Mouse (Mus musculus) MEL (cell line): ENCODE data around the gene Scn3b. TPM values are rescaled to one million over a fixed set of nuclear protein-coding genes. Genes with fewer than 3 reads are reported as not detected.

Experiments
- DNase-seq: peaks from one replicate; pipeline ENCODE4 v3.0.0; 2011; ENCODE audit warnings: low read depth, low spot score
- H3K27ac ChIP-seq: 2 replicates; pipeline ENCODE4 v1.5.1; 2012; ENCODE audit warnings: low read depth, mild to moderate bottlenecking, control low read depth, low read length, moderate library complexity; ENCODE audit not compliant: control insufficient read depth
- H3K27me3 ChIP-seq, 2 experiments: fragments of 150-350 bp in 1 of 2; sonication (generic) in 1 of 2; 2 replicates each; pipeline ENCODE4 v1.6.1; 2012; ENCODE audit warnings: low read length in 2 of 2, mild to moderate bottlenecking in 2 of 2, improper control_type of control experiment in 1 of 2, moderate library complexity in 1 of 2; ENCODE audit not compliant: insufficient read depth in 2 of 2, control insufficient read depth in 1 of 2
- H3K36me3 ChIP-seq, 2 experiments: 2 replicates each; pipeline ENCODE4 v1.6.1; 2012 to 2014; ENCODE audit warnings: low read length in 2 of 2, improper control_type of control experiment in 1 of 2, inconsistent platforms in 1 of 2, mild to moderate bottlenecking in 1 of 2; ENCODE audit not compliant: insufficient read depth in 2 of 2, control insufficient read depth in 1 of 2
- H3K4me1 ChIP-seq, 2 experiments: fragments of 150-350 bp in 1 of 2; sonication (generic) in 1 of 2; 2 replicates each; pipeline ENCODE4 v1.6.1; 2012; ENCODE audit warnings: low read length in 2 of 2, improper control_type of control experiment in 1 of 2, mild to moderate bottlenecking in 1 of 2; ENCODE audit not compliant: insufficient read depth in 2 of 2, control insufficient read depth in 1 of 2
- H3K4me3 ChIP-seq, 2 experiments: fragments of 150-350 bp in 1 of 2; sonication (generic) in 1 of 2; 2 replicates each; pipeline ENCODE4 v1.5.1; 2012; ENCODE audit warnings: low read depth in 2 of 2, low read length in 2 of 2, mild to moderate bottlenecking in 2 of 2, moderate library complexity in 2 of 2, control low read depth in 1 of 2, improper control_type of control experiment in 1 of 2; ENCODE audit not compliant: control insufficient read depth in 1 of 2, insufficient read depth in 1 of 2
- H3K79me2 ChIP-seq: 2 replicates; pipeline ENCODE4 v1.6.1; 2012; ENCODE audit warnings: mild to moderate bottlenecking, low read length, moderate library complexity; ENCODE audit not compliant: control insufficient read depth, poor library complexity, insufficient read depth
- H3K9ac ChIP-seq: 2 replicates; pipeline ENCODE4 v1.6.1; 2012; ENCODE audit warnings: low read depth, mild to moderate bottlenecking, control low read depth, low read length, moderate library complexity; ENCODE audit not compliant: control insufficient read depth, poor library complexity, severe bottlenecking
- H3K9me3 ChIP-seq: fragments of 150-350 bp; sonication (generic); replicated peaks from 2 replicates; pipeline ENCODE4 v1.6.1; 2012; ENCODE audit warnings: mild to moderate bottlenecking, low read length, improper control_type of control experiment, moderate library complexity; ENCODE audit not compliant: insufficient read depth
- BHLHE40 ChIP-seq: IDR thresholded peaks from 2 replicates; pipeline ENCODE4 v1.6.1; 2012; ENCODE audit warnings: low read depth, mild to moderate bottlenecking, inconsistent platforms, low read length, improper control_type of control experiment, borderline replicate concordance
- CHD1 ChIP-seq: IDR thresholded peaks from 2 replicates; pipeline ENCODE4 v1.6.1; 2012; ENCODE audit warnings: low read depth, mild to moderate bottlenecking, inconsistent platforms, low read length, improper control_type of control experiment
- CTCF ChIP-seq, 3 experiments: IDR thresholded peaks in 2 of 3; conservative IDR thresholded peaks in 1 of 3; 2 replicates each; pipeline ENCODE4 v1.5.1; 2011 to 2012; ENCODE audit warnings: low read length in 3 of 3, low read depth in 2 of 3, mild to moderate bottlenecking in 2 of 3, improper control_type of control experiment in 1 of 3, inconsistent platforms in 1 of 3, mixed read lengths in 1 of 3, moderate library complexity in 1 of 3; ENCODE audit not compliant: control insufficient read depth in 1 of 3, insufficient read depth in 1 of 3, poor library complexity in 1 of 3, severe bottlenecking in 1 of 3
- E2F4 ChIP-seq: IDR thresholded peaks from 2 replicates; pipeline ENCODE4 v1.6.1; 2011; ENCODE audit warnings: low read depth, low read length, improper control_type of control experiment, borderline replicate concordance
- ELF1 ChIP-seq: IDR thresholded peaks from 2 replicates; pipeline ENCODE4 v1.6.1; 2014; ENCODE audit warnings: low read depth, mild to moderate bottlenecking, inconsistent platforms, low read length, improper control_type of control experiment, moderate library complexity
- GABPA ChIP-seq: IDR thresholded peaks from 2 replicates; pipeline ENCODE4 v1.6.1; 2012; ENCODE audit warnings: low read depth, mild to moderate bottlenecking, inconsistent platforms, low read length, improper control_type of control experiment, moderate library complexity
- GATA1 ChIP-seq: IDR thresholded peaks from 2 replicates; pipeline ENCODE4 v1.6.1; 2011; ENCODE audit warnings: low read depth, low read length, improper control_type of control experiment
- HCFC1 ChIP-seq: IDR thresholded peaks from 2 replicates; pipeline ENCODE4 v1.6.1; 2012; ENCODE audit warnings: low read depth, mild to moderate bottlenecking, inconsistent platforms, low read length, improper control_type of control experiment, moderate library complexity
- JUND ChIP-seq: IDR thresholded peaks from 2 replicates; pipeline ENCODE4 v1.6.1; 2011; ENCODE audit warnings: low read depth, mild to moderate bottlenecking, improper control_type of control experiment, low read length
- KAT2A ChIP-seq: conservative IDR thresholded peaks from 2 replicates; pipeline ENCODE4 v1.6.1; 2012; ENCODE audit warnings: low read depth, low read length, improper control_type of control experiment, inconsistent platforms
- MAX ChIP-seq: IDR thresholded peaks from 2 replicates; pipeline ENCODE4 v1.6.1; 2011; ENCODE audit warnings: low read length, improper control_type of control experiment
- MXI1 ChIP-seq: IDR thresholded peaks from 2 replicates; pipeline ENCODE4 v1.6.1; 2011; ENCODE audit warnings: mild to moderate bottlenecking, low read depth, low read length, improper control_type of control experiment
- NELFE ChIP-seq: IDR thresholded peaks from 2 replicates; pipeline ENCODE4 v1.6.1; 2011; ENCODE audit warnings: low read depth, low read length, improper control_type of control experiment
- POLR2A ChIP-seq, 2 experiments: IDR thresholded peaks; 2 replicates each; pipeline ENCODE4 v1.6.1; 2011 to 2012; ENCODE audit warnings: low read length in 2 of 2, mild to moderate bottlenecking in 2 of 2, control low read depth in 1 of 2, improper control_type of control experiment in 1 of 2, low read depth in 1 of 2, moderate library complexity in 1 of 2; ENCODE audit not compliant: control insufficient read depth in 1 of 2, insufficient read depth in 1 of 2, poor library complexity in 1 of 2
- POLR2AphosphoS5 ChIP-seq: IDR thresholded peaks from 2 replicates; pipeline ENCODE4 v1.6.1; 2012; ENCODE audit warnings: low read depth, borderline replicate concordance, mild to moderate bottlenecking, inconsistent platforms, low read length, moderate library complexity, mixed read lengths
- RAD21 ChIP-seq: IDR thresholded peaks from 2 replicates; pipeline ENCODE4 v1.6.1; 2011; ENCODE audit warnings: mild to moderate bottlenecking, low read depth, low read length, improper control_type of control experiment
- SIN3A ChIP-seq: IDR thresholded peaks from 2 replicates; pipeline ENCODE4 v1.6.1; 2012; ENCODE audit warnings: low read length, improper control_type of control experiment, inconsistent platforms
- TCF12 ChIP-seq: IDR thresholded peaks from 2 replicates; pipeline ENCODE4 v1.6.1; 2014; ENCODE audit warnings: low read depth, mild to moderate bottlenecking, inconsistent platforms, low read length, improper control_type of control experiment, moderate library complexity
- USF1 ChIP-seq: IDR thresholded peaks from 2 replicates; pipeline ENCODE4 v1.6.1; 2014; ENCODE audit warnings: low read depth, mild to moderate bottlenecking, inconsistent platforms, low read length, improper control_type of control experiment, moderate library complexity
- ZC3H11A ChIP-seq: IDR thresholded peaks from 2 replicates; pipeline ENCODE4 v1.6.1; 2012; ENCODE audit warnings: low read depth, mild to moderate bottlenecking, inconsistent platforms, low read length, improper control_type of control experiment
- ZKSCAN1 ChIP-seq: IDR thresholded peaks from 2 replicates; pipeline ENCODE4 v1.6.1; 2012; ENCODE audit warnings: low read depth, mild to moderate bottlenecking, inconsistent platforms, low read length, improper control_type of control experiment, moderate library complexity
- polyA plus RNA-seq, 2 experiments: library from polyadenylated mRNA; stranded (reverse) in 1 of 2; unstranded in 1 of 2; fragments of >175 nt in 1 of 2; fragments of >200 nt in 1 of 2; gene quantifications; 2 replicates each; pipeline versions ENCODE4 v1.2.1 to v1.2.4; 2012; ENCODE audit warnings: low replicate concordance in 2 of 2, low read depth in 1 of 2; ENCODE audit not compliant: insufficient read length in 2 of 2, insufficient read depth in 1 of 2, missing spikeins in 1 of 2
- total RNA-seq: library from RNA; depleted of rRNA; stranded (reverse); fragments of 300-350 nt; gene quantifications from 2 replicates; pipeline ENCODE4 v1.2.3, GENCODE M21; 2012

Scn3b gene
- total and polyA plus RNA-seq, 3 experiments, result not detected

DNA sequence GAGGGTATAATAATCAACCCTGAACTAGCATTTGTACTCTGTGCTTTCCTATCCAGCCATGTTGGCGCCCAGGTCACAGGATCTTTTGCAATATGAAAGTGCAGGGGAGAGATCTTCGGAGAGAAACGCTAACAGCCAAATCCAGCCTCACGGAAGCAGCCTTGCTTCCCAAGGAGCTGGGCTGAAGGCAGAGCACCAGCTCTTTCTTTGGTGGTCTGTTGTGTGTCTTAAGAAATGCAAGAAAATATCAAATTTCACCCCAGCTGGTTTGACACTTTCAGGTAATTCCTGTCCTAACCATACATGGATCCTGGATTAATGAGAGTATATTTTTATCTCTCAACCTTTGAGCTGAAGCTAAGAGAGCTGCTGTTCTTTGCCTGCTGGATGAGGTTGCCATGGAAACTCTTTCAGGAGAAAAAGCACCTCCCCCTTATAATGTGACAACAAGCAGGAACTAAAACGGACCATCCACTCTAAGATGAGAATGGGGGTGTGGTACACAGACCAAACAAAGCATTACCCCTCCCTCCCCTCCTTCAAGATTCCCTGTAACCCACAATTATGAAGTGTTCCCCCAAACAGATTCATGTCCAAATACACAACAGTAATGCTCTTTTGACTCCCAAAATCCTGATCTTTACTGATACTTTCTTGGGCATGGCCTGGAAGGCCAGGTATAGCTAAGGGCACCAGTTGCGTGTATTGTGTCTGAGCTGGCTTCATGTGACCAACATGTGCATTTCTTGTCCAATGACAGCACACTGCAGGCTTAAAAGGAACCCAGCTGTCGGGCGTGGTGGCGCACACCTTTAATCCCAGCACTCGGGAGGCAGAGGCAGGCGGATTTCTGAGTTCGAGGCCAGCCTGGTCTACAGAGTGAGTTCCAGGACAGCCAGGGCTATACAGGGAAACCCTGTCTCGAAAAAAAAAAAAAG, 26.8 kb upstream of the Scn3b start:
- Histone ChIP-seq H3K27ac (no peak overlapping the region), H3K4me3 (no peak overlapping the region), H3K36me3 (no peaks in the 10 kb centered on the region), H3K4me1 (no peaks in the 10 kb centered on the region), H3K27me3 (no peaks in the 10 kb centered on the region), H3K9ac (no peak overlapping the region), H3K9me3 (no peaks in the 10 kb centered on the region), H3K79me2 (no peaks in the 10 kb centered on the region)
- no peak for DNase-seq
- TF ChIP-seq TCF12 (no peak), RAD21 (no peak), E2F4 (no peak), USF1 (no peak), BHLHE40 (no peak), JUND (no peak), POLR2A (IDR thresholded peaks at IDR 0.05; ENCODE audit: control insufficient read depth in 1 of 2, insufficient read depth in 1 of 2, low read depth in 1 of 2, low read length in 2 of 2, poor library complexity in 1 of 2) (no peak), MAX (no peak), GATA1 (no peak), MXI1 (no peak), ELF1 (no peak), HCFC1 (no peak)

GRCm38 (mm10) chr9:40245466-40245865, 23.6 kb upstream of the Scn3b start:
- Histone ChIP-seq H3K27me3 (no peaks in the 10 kb centered on the region), H3K79me2 (no peaks in the 10 kb centered on the region)

More at GRCm38 (mm10) chr9:40245466-40245865, 23.6 kb upstream of the Scn3b start:
- H3K9me3 ChIP-seq, result no peaks in the 10 kb centered on the region
- H3K4me3 ChIP-seq, result no peak overlapping the region
- no peak overlapping the region for H3K27ac ChIP-seq
- no peak for DNase-seq
- TF ChIP-seq CHD1, result no peak
- no peak for TF ChIP-seq JUND
- TF ChIP-seq GABPA, result no peak
- no peak for TF ChIP-seq CTCF (IDR thresholded peaks at IDR 0.05 in 2 of 3, conservative IDR thresholded peaks at IDR 0.05 in 1 of 3; ENCODE audit: control insufficient read depth in 1 of 3, insufficient read depth in 1 of 3, low read depth in 2 of 3, low read length in 3 of 3, poor library complexity in 1 of 3, severe bottlenecking in 1 of 3)
- TF ChIP-seq ZC3H11A, result no peak
- no peak for TF ChIP-seq MXI1
- no peak for TF ChIP-seq TCF12
- TF ChIP-seq ZKSCAN1, result no peak
- TF ChIP-seq NELFE, result no peak
- TF ChIP-seq ELF1, result no peak
- TF ChIP-seq SIN3A, result no peak
- TF ChIP-seq KAT2A, result no peak
- no peak for TF ChIP-seq HCFC1
- TF ChIP-seq POLR2AphosphoS5, result no peak
- TF ChIP-seq USF1, result no peak
- no peak overlapping the region for H3K9ac ChIP-seq
- no peaks in the 10 kb centered on the region for H3K4me1 ChIP-seq
- H3K36me3 ChIP-seq, result no peaks in the 10 kb centered on the region
